In genomic region chr3:105774496-105774895, GRCm38 (mm10) we compare ENCODE assay signal across 19 mouse cellular contexts. TPM values are rescaled to one million over a fixed set of nuclear protein-coding genes. Genes with fewer than 3 reads are reported as not detected.
A peak's percentile ranks its signal among the peaks of the same experiment; 100 is the strongest.
DNase-seq lines count a peak whose midpoint lies in the region; ATAC-seq lines count a peak whose summit lies in the region.
"Had no signal": no experiment of that assay in that cellular context is flagged by ENCODE, and none has a peak within 500 bp of the region (broad histone marks: within the 10 kb centered on the region; RNA-seq: fewer than 3 reads in every experiment).

No protein-coding gene starts in this region.

- peak; percentile 42 for ATAC-seq in granulocyte monocyte progenitor cell, adult 5-6 weeks (replicated peaks; ENCODE audit: poor library complexity, severe bottlenecking)
- ATAC-seq: activated CD4-positive, CD25-positive, alpha-beta regulatory T cell, adult 4 months; CD4-positive, CD25-positive, alpha-beta regulatory T cell, adult 4 months; Patski had no signal

- DNase-seq in fat pad, adult 2 months (ENCODE audit: extremely low read depth, low read depth, low spot score): peak; percentile 76
- peak; percentile 65 for DNase-seq in gonadal fat pad, adult 2 months (ENCODE audit: low read depth)
- DNase-seq in left cerebral cortex, adult 9 months (ENCODE audit: low spot score in 2 of 2): no peak
- DNase-seq in embryo, embryonic 10.5 days (ENCODE audit: low spot score): no peak
- no peak for DNase-seq in thymus, postnatal 4 days
- DNase-seq: adrenal gland, adult 2 months; adrenal gland, adult 8-10 months; adrenal gland, postnatal 10 days; adrenal gland, postnatal 14 days; adrenal gland, postnatal 25 days; adrenal gland, postnatal 36 days; B cell, adult 2 months; cerebellum, adult 11 months; cerebellum, adult 11-12 months; cerebellum, adult 18-20 months had no signal

RNA-seq across cellular contexts. Expression of gene Rap1a, which starts 26.6 kb away (rescaled TPM):
- polyA plus RNA-seq in gonadal fat pad, adult 2 months (2012; rRNA removed): 13.0 and 16.8 TPM in 2 replicates
- total RNA-seq in granulocyte monocyte progenitor cell, adult 5-6 weeks (2014; fragmentation: Nextera tagmentation): 93.1 and 98.0 TPM in 2 replicates
- 138 and 144 TPM in 2 replicates for total RNA-seq in granulocyte monocyte progenitor cell, adult 5-6 weeks (2017)

Comparison
In these comparisons a context has a peak if more than half of its experiments do, and no peak if none do; other contexts are left out.
1. DNase-seq: peak in fat pad, adult 2 months (single experiment) and gonadal fat pad, adult 2 months (single experiment); none in left cerebral cortex, adult 9 months (0 of 2), embryo, embryonic 10.5 days (single experiment) and thymus, postnatal 4 days (single experiment).